Mouse (Mus musculus) thymus, postnatal 14 days (tissue): ENCODE measurements around the gene C1ql1.

ENCODE experiments used
- DNase-seq: peaks from one replicate; pipeline ENCODE4 v3.0.0; 2021

Gene C1ql1

DNA sequence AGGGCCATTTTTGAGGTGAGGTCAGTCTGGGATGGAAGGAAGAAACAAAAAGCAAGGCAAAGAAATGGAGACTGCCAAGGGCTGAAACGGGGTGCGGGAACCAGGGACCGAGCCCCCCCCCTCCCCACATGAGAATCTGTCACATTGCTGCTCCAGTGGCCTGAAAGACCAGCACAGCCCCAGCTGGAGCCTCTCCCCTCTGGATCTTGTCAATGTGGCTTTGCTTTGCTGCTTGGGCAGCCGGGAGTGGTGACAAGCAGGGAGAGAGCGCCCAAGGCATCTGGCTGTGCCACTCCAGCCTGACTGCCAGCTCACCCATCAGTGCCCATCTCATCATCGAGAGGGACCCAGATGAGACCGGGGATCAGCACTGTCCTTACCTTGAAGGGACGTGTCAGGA lies 11.2 kb upstream of the C1ql1 start:
- no peak for DNase-seq

DNA sequence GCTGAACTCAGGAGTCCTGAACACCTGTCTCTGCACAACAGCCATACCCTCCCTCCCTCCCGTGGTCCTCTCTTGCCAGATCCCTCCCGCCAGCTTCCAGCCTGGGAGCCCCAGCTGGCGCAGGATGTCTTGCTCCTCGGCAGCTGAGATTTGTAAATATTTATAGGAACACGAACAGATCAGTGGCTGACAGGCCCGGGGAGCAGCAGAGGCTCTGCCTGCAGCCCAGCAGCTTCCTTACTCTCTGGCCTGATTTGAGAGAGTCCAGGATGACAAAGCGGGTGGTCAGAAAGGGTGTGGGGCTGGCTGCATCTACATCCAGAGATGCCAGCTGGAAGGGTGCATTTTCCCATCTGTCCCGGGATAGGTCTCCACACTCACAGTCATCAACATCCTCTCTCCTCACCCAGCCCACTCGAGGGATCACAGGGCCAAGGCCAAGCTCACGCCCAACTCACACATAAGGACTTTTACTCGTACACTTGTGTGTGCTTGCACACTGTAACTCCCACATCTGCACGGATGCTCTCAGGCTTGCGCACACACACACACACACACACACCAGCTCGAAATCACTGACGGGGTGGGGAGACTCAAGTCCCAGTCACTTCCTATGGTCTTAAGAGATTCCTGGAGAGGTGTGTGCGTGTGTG lies 10.6 kb upstream of the C1ql1 start:
- no peak for DNase-seq

DNA sequence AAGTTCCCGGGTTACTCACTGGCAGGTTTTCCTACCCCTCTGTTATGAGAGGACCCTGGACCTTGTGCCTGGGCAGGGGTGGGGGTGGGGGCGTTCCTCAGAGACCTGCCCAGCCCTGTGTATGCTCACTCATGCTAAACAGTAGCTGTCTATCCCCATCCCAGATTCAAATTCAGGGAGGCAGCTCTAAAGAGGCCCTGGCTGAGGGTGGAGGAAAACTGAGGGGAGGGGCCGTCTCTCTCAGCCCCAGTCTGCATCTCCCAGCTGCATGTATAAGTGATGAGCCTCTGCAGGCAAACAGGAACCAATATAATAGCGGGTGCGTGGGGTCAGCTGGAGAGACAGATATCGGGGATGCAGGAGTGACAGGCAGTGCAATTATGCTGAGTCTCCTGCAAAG lies 6.4 kb upstream of the C1ql1 start:
- no peak for DNase-seq

DNA sequence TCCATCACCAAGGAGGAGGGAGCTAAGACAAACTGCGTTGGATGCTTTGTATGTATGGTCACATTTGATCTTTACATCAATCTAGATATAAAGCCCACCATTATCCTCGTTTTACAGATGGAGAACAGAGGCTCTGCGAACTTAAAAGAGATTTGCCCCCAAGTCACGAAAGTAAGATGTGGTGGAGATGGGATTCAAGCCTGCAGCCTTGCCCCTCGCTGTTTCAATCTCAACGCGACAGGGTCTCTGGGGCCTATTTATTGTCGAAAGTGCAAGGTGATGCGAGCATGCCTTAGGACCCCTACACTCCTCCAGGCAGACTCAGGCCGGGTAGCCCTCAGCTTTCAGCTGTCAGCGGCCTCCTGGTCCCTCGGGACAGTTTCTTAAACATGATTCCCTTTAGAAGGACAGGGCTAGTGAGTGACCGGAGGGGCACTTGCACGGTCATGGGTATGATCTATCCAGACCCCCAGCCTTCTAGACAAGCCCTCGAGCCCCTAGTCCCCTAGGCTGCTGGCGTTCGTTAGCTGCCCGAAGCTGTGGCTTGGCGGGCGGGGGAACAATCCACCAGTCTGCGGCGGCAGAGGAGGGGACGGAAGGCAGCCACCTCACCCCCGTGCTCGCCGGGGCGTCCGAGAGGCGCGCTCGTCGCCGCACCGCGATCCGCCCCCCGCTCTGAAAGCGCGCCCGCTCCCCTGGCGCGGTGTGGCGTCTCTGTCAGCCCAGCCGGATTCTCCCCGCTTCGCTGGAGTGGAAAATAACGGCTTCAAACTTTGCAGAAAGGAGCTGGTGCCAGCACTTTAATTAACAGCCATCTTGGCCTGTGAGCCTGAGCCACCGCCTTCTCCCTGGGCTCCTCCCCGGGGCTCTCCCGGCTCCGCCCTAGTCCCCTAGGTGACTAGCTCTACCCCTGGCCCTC lies 1.8 kb upstream of the C1ql1 start:
- DNase-seq: peak; percentile 26

DNA sequence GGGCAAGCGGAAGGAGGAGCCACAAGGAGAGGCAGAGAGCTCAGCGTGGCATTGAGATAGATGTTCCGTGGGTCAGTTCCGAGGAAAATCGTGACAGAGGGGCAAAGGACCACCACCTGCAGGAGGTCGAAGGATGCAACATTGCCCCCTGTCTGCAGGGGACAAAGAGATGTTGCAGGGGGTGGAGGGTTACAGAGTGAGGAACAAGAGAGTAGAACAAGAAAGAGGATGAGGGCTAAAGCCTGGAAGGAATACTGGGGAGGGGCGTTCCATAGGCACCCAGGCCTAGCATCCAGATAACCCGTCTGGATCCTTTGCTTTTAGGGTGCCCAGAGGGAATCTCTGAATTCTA lies 480 bp upstream of the C1ql1 start:
- DNase-seq: peak; percentile 36

DNA sequence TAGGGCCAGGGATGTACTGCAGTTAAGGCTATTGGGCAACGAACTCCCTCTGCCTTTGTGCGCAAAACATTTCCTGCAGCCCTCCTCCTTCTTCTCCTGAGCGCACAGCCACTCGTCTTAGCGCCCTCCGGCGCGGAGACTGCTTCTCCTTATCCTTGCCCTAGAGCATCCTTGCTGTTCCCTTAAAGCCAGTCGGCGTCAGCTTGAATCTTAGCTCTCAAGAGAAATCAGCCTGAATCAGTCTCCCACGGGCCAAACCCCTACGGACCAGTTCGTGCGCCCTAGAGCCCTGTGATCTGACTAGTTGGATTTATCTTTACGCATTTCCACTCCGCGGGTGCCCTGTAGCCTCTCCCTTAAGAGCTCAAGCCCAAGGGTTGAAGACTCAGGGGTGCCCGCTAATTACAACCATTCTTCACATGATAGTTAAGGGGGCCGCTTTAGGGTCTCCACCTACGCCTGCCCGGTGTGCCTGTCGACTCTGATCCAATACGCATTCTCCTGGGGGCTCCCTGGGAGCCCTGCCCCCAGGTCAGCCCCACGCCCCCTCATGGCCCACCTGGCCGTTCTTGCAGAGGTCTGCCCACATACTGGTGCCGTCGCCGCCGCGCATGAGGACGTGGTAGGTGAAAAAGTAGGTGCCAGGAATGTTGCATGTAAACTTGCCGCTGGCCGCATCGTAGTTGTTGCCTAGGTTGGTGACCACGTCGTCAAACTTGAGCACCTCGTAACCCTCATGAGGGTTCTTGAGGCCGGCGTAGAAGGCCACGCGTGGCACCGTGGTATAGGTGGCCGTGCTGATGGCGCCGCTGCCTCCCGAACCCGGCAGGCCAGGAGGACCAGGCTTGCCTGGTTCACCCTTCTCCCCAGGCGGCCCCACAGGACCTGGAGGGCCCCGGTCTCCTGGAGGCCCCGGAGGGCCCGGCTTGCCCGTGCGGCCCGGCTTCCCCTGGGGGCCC lies 903 bp downstream of the C1ql1 start:
- no peak for DNase-seq

DNA sequence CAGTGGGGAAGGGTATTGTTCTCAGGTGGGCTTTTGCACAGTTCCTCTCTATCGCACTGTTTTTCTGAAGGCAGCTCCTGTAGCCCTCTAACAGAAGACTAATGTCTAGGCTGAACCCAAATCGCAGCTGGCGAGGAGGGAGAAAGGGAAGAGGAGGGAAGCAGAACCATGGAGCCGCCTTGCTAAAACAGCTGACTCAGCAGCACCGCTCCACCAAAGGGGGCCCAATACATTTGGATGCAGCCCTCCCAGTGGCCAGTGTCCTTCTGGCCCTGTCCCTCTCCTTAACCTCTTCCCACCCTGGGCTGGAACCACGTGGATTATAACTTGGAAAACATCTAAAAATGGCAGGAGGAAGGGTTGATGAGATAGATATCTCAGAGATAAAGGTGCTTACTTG lies 5.3 kb downstream of the C1ql1 start:
- no peak for DNase-seq

DNA sequence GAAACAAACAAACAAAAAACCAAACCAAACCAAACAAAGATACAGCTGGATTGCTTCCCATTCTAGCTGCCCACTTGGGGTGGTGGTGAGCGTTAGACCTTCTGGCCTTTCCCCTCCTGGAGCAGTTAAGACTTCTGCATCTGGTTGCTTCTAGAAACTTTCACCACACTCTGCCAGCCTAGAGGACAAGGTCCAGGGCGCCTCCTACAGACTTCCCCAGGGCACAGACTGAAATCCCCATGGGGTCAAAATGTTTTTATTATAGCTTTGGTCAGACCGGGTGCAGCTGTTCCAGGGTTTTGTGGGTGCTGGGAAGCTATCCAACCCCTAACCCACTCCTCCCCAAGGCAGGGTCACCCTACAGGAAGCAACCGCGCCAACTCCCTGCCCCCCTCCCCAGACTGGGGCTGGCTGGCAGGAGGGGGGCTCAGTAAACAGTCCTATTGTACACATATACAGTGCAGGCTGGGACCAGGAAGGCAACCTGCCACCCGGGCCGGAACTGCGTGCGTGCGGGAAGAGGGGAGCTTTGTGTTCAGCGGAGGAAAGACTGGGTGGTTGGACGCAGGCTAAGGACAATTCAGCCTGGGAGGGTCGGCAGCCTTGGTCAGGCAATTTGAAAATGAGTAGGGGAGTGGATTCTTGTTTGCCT lies 7.3 kb downstream of the C1ql1 start:
- no peak for DNase-seq

DNA sequence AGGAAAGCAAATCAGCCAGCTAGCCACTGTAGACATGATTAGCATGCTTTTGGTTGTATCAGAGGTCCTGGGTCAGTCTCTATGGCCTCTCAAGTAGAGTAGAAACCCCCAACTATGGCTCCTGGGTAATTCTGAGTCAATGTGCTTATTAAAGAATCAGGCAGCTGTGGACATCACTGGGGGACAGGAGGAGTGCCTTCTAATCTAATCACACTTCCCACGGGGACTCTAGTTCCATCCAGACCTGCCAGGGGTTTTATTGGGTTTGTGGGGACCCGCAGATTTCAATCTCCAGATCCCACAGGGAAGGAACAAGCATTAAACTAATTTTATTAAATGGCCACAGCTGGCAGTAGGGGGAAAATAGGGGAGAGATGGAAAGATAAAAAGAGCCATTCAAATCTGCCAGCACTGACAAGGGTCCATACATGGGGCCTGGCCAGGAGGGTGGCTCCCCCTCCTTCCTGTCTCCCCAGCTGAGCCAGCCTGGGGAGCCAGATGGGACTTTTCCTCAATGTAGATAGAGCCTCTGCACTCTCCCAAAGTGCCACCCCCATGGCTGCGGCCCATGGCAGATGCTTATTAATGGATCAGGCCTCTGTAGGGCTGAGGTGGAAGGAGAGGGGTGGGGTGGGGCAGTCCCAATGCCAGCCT lies 8.8 kb downstream of the C1ql1 start:
- DNase-seq: no peak

DNA sequence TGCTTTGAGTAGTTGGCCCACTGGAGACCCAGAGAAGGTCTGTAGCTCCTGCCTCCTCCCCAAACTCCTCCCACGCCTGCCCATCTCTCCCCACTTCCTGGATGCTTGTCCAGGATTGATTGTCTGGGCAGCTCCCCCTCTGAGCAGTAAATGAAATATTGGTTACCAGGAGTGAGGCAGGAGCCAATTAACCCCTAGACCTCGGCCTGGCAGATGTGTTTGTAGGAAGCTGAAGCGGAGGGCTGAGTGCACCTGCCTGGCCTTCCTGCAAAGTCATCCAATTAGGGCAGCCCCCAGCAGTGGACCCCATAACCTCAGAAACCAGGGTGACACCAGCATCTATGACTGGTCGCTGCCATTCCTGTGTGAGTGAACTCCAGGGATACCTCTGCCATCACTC lies 10.2 kb downstream of the C1ql1 start:
- DNase-seq: no peak

DNA sequence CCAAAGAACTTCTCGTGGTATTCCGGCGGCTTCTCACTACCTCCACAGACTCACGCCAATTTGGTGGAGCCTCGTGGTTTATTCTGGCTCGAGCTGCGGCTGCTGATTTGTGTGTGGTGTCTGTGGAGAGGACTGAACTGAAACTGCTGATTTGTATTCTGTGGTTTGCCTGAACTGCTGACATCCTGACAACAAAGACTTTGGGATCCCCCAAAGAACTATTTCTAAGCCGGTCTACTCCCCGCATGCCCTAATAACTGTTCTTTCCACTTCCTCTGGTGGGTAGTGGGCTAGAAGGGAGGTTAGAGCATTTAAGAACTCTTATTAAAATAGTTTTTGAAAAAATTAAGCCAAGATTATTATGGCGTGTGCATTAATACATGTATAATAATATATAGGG lies 15.8 kb downstream of the C1ql1 start:
- no peak for DNase-seq

DNA sequence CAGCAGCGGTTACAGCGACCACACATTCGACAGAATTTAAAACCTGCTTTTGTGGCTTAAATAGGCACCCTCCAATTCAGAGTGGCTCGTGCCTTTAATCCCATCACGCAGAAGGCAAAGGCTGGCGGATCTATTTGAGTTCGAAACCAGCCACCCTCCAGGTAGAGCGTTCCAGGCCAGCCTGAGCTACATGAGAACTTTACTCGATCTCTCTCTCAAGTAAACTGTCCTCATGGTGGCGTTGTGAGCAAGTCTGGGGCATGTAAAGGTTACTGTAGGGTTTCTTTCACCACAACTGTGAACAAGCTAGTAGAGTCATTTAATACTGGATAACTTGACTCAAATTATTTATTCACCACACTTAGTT lies 21.2 kb downstream of the C1ql1 start:
- DNase-seq: peak; percentile 61

DNA sequence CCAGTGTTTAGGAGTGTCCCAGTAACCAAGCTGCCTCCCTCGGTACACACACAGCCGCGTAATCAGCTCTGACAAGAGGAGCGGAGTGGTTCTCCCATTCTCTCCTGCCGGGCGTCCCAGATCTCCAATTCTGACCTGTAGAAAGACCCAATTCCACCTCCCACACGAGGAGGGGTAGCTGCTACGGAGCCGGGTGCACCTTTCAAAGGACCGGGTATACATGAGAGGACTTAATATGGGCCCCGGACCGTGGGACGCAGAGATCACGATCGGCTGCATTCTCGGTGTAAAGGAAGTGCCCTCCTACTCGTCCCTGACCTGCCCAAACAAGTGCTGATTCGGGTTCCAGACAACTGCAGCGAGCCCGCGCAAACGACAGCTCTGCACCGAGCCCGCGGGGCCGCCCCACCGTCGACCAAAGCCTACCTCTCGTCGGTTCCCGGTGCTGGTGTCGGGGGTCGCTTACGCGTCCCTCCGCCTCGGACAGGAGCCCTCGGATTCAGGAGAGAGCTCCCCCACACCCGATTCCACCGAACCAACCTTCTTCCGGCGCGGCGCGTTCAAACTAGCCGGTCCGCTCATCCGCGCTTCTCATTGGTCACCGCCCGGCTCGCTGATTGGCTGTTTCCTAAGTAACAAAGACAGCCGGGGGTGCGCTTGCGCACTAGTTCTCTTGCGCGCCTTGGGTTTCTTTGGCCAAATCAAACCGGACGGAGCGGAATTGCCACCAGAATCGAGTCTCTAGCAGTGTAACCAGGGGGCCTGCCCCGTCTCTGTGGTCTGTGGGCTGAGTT lies 21.7 kb downstream of the C1ql1 start, which contains the start of gene Kif18b:
Kif18b (minus strand) TSS at position 568 of the 794 bp plus-strand sequence.
- peak; percentile 94 for DNase-seq

DNA sequence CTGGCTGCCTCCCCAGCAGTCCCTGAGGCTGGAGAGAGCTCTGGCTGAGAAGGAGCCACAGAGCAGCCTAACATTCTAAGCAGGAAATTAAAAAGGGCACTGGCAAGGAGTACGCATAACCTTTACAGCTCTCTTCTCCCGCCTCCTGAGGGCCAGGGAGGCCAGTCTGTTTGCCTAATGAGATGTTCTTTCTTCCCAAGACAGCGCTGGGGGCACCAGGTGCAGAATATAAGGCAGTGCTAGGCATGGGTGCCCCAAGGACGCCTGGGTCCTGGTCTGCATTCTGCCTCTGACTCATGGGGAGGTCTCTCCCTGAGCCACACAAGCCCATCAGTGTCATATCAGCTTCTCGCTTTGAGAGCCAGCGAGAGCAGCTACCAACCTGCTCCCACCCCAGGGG lies 25.0 kb downstream of the C1ql1 start:
- no peak for DNase-seq

DNA sequence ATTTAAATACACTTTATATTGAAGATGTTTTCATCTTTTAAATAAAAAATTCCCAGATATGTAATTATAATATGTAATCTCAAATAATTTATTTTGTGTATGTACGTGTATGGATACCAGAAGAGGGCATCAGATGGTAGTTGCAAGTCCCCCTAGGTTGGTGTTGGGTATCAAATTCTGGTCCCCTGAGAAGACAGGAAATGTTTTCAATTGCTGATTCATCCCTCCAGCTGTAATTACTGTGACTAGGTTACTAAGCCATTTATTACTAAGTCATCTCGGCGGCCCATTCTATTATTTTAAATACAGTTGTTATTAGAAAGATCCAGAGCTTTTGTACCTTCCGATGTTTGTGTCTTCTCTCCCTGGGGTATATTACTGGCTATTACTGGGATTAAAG lies 28.4 kb downstream of the C1ql1 start:
- no peak for DNase-seq

DNA sequence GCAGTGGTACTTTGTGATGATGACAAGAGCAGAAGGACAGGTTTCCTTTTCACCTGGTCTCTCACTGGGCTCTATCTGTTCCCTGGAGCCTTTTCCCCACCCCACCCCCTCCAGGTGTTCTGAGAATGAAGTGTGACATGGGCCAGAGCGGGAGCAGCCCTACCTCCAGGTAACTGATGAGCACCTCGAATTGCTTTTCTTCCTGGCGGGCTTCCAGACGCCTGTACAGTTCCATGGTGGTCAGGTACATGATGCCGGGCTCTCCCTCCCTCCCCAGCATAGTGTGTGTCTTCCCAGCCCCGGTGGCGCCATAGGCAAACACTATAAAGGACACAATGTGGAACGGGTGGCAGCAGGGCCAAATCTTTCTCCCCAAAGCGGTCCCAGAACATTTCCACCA lies 31.1 kb downstream of the C1ql1 start:
- no peak for DNase-seq

DNA sequence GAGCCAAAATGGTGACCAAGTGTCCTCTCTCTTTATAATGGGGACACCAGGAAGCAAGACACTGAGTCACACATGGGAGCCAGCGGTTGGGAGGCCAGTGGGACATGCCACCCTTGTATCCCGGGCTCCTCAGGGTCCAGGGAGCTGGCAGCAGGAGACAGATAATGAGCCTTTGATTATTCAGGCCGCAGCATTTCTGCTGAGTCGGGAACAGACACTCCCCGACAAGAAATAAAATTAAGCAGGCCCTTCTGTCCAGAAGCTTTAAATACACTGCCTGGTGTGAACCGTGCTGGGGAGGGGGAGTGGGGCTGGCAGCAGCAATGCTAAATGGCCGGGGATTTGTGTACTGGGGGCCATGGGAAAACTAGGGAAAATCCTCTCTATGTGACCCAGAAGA lies 35.1 kb downstream of the C1ql1 start:
- no peak for DNase-seq

DNA sequence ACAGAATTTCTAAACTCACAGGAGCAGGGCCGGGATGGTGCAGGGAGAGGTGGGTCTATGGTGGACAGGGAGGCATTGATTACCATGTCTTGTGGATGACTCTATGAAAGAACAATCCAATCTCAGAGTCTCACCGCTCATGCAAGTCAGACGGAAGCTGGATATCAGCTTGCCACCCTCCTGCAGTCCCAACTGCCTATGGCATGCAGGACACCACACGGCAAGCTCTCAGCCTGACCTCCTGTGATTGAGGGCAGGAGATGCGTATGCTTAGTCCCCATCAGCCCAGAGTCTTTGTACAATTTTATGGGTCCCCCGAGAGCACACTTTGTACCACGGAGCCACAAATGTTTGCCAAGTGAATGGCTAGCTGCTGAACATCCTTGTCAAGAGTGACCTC lies 42.8 kb downstream of the C1ql1 start:
- DNase-seq: no peak

DNA sequence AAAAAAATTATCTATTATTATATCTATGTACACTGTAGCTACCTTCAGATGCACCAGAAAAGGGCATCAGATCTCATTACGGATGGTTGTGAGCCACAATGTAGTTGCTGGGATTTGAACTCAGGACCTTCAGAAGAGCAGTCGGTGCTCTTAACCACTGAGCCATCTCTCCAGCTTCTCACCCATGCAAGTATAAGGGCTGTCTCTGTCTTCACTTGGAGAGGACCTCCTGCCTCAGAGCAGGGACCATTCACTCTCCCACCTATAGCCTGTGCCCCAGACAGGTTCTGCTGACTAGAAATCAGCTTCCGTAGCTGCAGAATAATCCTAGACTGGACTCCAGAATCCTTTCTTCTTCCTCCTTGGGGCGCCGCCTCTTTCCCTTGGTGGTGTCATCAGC lies 44.4 kb downstream of the C1ql1 start:
- no peak for DNase-seq

DNA sequence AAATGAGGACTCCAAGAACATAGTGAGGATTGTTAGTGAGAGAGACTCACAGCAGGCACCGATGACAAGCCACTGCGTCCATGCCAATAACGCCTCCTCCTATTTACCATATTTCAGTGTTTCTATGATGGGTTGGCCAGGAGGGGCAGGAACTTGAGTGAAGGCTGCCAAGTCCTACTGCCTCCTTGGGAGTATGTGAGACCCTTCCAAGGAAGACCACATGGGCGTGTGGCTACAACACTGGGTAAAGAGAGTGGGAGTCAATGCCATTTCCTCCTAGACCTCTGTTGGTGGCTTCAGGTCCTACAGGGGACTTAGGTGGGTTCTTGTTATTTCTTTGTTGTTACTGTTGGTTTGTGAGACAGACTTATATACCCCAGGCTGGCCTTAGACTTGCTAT lies 45.3 kb downstream of the C1ql1 start:
- DNase-seq: no peak

DNA sequence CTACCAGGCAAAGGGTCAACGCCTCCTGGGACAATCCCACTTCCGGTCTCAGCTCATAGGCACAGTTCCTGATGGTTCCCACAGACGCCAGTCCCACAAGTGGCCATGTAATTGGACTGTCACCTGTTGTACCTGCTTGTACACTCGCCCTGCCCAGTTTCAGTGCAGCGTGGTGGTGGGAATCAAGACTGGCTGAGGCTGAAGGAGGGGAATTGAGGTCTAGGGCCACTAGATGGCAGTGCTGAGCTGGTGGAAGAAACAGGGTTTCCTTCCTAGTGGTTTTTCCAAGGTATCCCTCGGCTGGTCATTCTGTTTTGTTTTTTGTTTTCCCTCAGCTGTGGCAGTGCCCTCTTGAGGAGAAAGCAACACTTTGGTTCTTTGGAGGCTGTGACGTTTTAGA lies 45.7 kb downstream of the C1ql1 start, which contains the start of gene Gfap:
Gfap (minus strand) TSS at position 150 of the 400 bp plus-strand sequence.
- peak; percentile 63 for DNase-seq
